Mouse (Mus musculus) cerebellum, adult 18-20 months (tissue): ENCODE measurements around the gene Ank3.

Experiments
- DNase-seq, 2 experiments: peaks; one replicate each; pipeline ENCODE4 v3.0.0; 2021

Ank3 gene

GRCm38 (mm10) chr10:69944845-69945244 is 546.3 kb downstream of the Ank3 start:
- no peak for DNase-seq

DNA sequence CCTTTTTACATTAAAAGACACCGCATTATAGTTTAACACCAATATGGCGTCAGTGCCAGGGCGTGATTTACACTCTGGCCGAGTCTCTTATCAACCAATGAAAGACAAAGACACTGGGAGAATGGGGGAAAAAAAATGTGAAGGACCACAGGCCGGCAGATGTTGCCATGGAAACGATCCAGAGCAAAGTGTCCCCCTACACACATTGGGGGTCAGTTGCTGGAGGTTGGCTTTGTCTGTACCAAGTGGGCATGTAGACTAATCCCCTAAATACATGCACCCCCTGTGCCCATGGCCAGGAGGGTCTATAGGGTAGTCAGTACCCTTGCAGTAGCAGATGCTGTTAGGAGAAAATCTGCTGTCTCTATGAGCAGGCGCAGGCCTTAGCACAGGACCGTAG is 547.3 kb downstream of the Ank3 start:
- DNase-seq = peak in 1 of 2 experiments; percentile 41

DNA sequence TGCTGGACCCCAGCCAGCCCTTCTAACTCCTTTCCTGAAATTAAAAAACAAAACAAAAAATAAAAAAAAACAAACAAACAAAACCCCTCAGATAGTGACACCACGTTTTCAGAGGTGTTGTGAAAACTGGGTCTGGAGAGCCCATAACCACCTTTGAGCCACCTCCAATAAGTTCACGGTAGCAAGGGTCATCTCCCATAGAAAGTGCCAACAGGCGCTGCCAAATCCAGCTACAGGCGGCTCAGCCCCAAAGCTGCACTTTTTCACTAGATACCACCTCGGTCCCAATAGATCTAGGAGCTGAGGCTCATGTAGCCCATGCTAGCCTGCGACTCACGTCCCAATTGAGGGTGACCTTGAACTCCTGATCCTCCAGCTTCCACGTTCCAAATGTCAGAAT is 547.7 kb downstream of the Ank3 start:
- DNase-seq = no peak

- DNase-seq = peak; percentile 54 to 71
Observed at GRCm38 (mm10) chr10:69947093-69947492, 548.5 kb downstream of the Ank3 start.

GRCm38 (mm10) chr10:69950236-69950918 is 551.8 kb downstream of the Ank3 start:
- DNase-seq = no peak

DNA sequence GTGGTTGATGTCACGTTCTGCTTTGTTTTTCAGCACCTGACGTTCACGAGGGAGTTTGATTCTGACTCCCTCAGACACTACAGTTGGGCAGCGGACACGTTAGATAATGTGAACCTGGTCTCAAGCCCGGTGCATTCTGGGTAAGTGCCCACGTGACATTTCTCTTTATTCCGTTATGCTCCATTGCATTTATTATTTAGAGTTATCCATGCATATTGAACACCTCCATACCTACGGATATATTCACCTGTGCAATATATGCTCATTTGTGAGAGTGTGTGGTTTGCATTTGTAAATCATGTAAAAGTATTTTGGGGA is 552.3 kb downstream of the Ank3 start:
- no peak for DNase-seq

DNA sequence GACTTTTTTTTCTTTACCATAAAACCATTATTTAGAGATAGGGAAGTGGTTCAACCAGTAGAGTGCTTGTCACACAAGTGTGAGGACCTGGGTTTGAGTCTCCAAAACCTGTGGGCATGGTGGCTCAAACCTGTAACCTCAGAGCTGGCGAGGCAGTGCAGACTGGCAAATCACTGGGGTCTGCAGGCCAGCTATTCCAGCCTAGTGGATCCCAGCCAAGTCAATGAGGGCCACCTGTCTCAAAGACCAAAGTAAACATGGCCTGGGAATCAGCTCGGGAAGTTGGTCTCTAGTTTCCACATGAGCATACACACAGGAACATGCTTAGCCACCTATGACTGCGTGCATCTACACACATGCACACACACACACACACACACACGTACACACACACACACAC is 552.9 kb downstream of the Ank3 start:
- no peak for DNase-seq

- DNase-seq = peak in 1 of 2 experiments; percentile 44
Observed at GRCm38 (mm10) chr10:69952316-69952715, 553.7 kb downstream of the Ank3 start.

DNA sequence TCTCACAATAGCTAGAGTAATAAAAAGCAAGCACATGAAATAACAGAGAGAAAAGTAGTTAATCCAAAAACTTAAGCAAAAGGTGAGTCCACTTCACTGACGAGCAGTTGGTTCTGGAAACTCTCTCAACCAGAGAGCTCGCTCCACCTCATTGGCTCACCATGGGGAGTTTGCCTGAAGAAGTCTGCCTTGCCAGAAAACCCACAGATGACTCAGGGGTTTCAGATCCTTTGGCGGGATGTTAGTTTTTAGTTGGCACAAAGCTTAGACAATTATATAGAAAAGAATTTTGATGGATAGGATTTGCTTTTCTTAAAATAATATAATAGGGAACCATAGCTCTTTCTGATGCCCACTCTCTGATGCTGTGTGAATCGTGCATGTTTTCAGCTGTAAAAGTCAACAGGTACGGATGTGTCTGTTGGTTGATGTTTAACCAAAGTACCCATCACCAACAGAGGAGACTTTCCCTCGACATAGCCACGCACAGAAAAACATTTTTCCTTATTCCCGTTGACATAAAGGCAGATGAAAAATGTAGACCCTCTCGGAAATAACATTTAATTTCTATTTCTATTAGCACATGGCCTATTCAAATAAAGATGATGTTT is 556.2 kb downstream of the Ank3 start:
- DNase-seq = peak in 1 of 2 experiments; percentile 37

- DNase-seq = no peak
Observed at GRCm38 (mm10) chr10:69962226-69962625, 563.7 kb downstream of the Ank3 start.

DNA sequence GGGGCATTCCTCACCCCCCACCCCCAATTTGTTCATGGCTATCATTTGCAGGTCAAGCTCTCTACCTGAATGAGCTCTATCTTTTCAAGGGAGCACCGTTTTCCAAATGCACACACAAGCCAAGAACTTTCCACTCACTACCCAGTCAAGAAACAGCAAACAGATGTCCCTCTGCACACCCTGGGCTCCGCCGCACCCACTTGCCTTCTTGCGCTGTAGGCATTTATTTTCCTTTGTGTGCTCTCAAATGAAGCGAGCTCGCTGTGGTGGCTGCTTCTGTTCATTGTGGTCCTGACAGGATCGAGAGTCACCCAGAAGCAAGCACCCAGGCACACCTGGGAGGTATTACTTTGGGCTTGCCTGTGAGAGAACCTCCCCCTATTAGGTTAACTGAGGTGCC is 564.4 kb downstream of the Ank3 start:
- DNase-seq = no peak

DNA sequence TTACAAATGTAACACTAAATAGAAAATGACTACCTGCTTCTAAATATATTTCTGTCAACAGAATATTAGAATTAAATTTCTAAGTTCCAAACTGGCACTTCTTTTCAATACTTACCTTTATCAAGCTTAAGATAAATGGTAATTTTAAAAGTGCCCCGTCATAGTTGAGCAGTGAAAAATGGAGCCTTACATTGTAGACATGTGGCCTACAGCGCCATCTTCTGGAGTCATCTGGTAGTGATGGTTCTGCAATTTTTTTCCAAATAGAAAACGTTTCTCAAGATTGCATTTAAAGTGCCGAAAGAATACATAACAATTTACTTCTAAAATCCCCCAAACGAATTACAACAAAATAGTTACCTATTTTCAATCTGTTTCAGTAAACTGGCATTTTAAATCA is 566.0 kb downstream of the Ank3 start:
- peak; percentile 45 to 67 for DNase-seq

DNA sequence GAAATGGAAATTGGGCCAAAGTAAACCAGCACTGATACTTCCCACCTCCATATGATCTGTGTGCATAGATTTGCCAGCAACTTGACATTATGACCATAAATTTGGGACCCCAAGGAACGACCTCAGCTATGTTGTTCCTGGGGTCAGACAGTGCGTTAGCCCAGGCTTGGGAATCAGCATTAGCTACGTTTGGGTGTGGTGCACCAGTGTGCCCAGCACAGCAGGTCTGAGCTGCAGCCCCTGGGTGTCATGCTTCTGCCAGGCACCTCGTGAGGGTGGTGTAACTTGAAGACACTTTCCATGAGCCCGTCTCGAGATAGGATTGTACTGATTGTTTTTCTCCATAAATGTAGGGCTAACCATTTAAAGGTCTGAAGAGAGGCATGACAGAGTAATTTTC is 566.5 kb downstream of the Ank3 start:
- no peak for DNase-seq

- no peak for DNase-seq
Observed at GRCm38 (mm10) chr10:69967994-69968393, 569.4 kb downstream of the Ank3 start.

DNA sequence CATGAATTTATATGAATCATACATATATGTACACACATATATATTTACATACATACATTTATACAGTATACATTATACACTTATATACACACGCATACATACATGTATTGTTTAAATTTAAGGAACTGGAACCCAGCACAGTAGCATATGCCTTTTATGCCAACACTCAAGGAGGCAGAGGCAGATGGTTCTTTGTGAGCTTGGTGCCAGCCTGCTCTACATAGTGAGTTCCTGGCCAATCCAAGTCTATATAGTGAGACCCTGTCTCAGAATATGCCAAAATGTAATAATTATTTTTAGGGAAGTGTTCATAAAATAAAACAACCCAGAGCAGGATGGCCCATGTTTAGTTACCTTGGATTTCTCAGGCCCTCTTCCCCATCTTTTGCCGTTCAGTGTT is 581.1 kb downstream of the Ank3 start:
- no peak for DNase-seq

GRCm38 (mm10) chr10:69981386-69982097 is 583.0 kb downstream of the Ank3 start:
- no peak for DNase-seq

GRCm38 (mm10) chr10:69982701-69983100 is 584.1 kb downstream of the Ank3 start:
- DNase-seq = no peak

DNA sequence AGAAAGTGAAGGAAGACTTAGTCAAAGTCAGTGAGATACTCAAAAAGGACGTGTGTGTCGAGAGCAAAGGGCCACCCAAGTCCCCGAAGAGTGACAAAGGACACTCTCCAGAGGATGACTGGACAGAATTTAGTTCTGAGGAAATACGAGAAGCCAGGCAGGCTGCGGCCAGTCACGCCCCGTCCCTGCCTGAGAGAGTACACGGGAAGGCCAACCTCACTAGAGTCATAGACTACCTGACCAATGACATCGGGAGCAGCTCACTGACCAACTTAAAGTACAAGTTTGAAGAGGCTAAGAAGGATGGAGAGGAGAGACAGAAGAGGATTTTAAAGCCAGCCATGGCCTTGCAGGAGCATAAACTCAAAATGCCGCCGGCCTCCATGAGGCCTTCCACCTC is 588.9 kb downstream of the Ank3 start:
- DNase-seq = no peak

DNA sequence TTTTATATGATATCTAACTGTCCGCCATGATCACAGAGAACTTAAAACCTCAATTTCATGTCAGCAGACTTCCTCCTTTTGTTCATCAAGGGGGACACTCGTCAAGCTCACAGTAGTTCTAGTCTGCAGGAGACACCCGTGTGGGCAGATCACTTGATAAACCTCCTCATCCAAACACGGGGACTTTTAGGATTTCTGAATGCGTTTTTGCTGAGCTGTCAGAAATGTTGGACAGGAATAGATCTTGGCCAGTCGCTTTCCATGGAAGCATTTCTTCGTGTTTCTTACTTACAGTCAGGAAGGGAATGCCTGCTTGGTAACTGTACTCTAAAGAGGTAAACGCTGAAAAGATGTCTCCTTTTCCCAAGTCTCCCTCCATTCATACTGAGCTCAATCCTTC is 598.5 kb downstream of the Ank3 start:
- no peak for DNase-seq

DNA sequence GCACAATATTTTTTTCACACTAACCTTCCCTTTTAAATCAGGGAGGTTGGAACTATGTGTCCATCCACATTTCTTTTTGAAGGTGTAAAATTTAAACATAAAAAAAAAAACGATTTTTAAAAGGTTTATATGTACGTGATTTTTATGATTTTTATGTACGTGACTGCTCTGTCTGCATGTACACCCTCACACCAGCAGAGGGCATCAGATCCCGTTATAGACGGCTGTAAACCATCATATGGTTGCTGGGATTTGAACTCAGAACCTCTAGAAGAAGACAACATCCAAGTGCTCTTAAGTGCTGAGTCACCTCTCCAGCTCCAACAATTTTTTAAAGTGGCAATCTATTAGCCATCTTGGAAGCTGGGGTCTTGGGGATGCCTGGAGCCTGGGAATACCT is 605.5 kb downstream of the Ank3 start:
- DNase-seq = no peak

- no peak for DNase-seq
Observed at GRCm38 (mm10) chr10:70004831-70005230, 606.3 kb downstream of the Ank3 start.

GRCm38 (mm10) chr10:70006380-70006779 is 607.8 kb downstream of the Ank3 start:
- no peak for DNase-seq

DNA sequence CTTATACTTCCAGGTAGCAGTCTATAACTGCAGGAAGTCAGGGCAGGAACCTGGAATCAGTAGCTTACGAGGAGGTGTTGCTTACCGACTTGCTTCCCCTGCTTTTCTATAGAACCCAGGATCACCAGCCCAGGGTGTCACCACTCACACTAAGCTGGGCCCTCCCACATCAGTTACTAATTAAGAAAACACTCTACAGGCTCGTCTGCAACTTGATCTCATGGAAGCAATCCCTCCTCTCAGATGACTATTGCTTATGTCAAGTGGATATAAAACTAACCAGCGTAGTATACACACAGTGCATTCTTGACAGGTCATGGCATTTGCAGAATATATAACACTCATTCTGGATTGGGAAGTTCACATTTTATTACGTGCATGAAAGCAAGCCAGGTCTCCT is 613.2 kb downstream of the Ank3 start:
- DNase-seq = no peak

DNA sequence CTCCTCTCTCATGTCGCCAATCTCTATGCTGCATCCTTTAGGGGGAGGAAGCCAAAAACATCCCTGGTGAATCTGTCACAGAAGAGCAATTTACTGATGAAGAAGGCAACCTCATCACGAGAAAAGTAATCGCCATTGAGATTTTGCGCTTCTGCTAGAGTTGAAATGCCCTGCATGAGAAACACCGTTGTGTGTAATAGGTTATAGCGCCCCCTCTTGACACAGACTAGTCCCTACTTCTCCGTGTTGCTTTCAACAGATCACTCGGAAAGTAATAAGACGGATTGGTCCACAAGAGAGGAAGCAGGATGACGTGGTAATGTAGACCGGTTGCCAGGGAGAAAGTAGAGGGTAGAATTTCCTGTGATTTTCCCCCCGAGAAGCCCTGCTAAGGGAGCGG is 615.4 kb downstream of the Ank3 start:
- no peak for DNase-seq

DNA sequence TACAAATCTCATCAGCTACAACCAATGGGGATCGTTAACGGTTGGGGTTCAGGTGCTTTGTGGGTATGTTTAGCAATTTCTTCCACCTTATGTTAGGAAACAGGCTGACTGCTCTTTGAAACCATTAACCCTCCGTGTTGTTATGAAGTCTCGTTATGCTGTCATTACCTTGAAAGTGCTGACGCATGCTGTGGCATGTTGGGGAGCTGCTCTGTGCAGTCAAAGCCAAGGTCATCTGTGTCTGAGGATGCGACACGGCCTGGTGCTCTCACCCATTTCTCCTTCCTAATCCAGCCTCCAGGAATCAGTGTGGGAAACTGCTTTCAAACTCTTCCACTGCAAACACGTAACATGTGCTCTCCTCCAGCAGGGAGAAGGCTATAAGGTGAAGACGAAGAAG is 616.6 kb downstream of the Ank3 start:
- DNase-seq = no peak
